Mouse (Mus musculus): ENCODE measurements around the gene Jsrp1. TPM values are rescaled to one million over a fixed set of nuclear protein-coding genes. Genes with fewer than 3 reads are reported as not detected.
"Not testable (repeated sequence)": the region's sequence is repeated elsewhere in the genome, so short reads cannot be mapped to it uniquely, and the experiment has no call there.

Jsrp1 gene
- polyA plus RNA-seq, 1 experiment from 2014 or later = 2.2 TPM

GRCm38 (mm10) chr10:80831136-80831535 is 17.8 kb upstream of the Jsrp1 start:
- WGBS = 3% methylated on average over 9 of the region's 9 CpGs
- Histone ChIP-seq H3K9me3 (peaks cover 14% of the 10 kb centered on the region), H3K4me3 (no peak overlapping the region), H3K27ac (no peak overlapping the region; the same call in 1 of the 2 replicates), H3K9ac (no peak overlapping the region), H3K4me2 (no peak overlapping the region), H3K27me3 (peaks cover 32% of the 10 kb centered on the region), H3K4me1 (peaks cover 38% of the 10 kb centered on the region), H3K36me3 (peaks cover 31% of the 10 kb centered on the region)
- ATAC-seq (ENCODE audit: insufficient number of reproducible peaks, insufficient read depth, low FRiP score, low TSS enrichment, low read depth) = no peak

GRCm38 (mm10) chr10:80829359-80830278 is 16.3 kb upstream of the Jsrp1 start:
- Histone ChIP-seq H3K27me3 (peaks cover 16% of the 10 kb centered on the region), H3K27ac (no peak overlapping the region), H3K36me3 (peaks cover 31% of the 10 kb centered on the region), H3K9me3 (peaks cover 5% of the 10 kb centered on the region; the same call in 1 of the 2 replicates), H3K4me2 (no peak overlapping the region), H3K4me3 (no peak overlapping the region), H3K4me1 (peaks cover 38% of the 10 kb centered on the region), H3K9ac (no peak overlapping the region)
- 69% methylated on average over 1 of the region's 1 CpGs for WGBS
- ATAC-seq (ENCODE audit: insufficient number of reproducible peaks, insufficient read depth, low FRiP score, low TSS enrichment, low read depth) = no peak

- peak overlapping the region; percentile 78 for H3K4me3 ChIP-seq
- H3K9ac ChIP-seq; H3K9me3 ChIP-seq; ATAC-seq (ENCODE audit: insufficient number of reproducible peaks, insufficient read depth, low FRiP score, low TSS enrichment, low read depth); H3K27ac ChIP-seq; H3K27me3 ChIP-seq: not testable (repeated sequence)
- peaks cover 38% of the 10 kb centered on the region for H3K4me1 ChIP-seq
- peaks cover 31% of the 10 kb centered on the region for H3K36me3 ChIP-seq
- H3K4me2 ChIP-seq = peak overlapping the region; percentile 99
- 82% methylated on average over 9 of the region's 9 CpGs for WGBS
Measured at GRCm38 (mm10) chr10:80828587-80828986, 15.3 kb upstream of the Jsrp1 start.

GRCm38 (mm10) chr10:80827870-80828420 is 14.6 kb upstream of the Jsrp1 start:
- H3K36me3 ChIP-seq = peaks cover 31% of the 10 kb centered on the region
- H3K9ac ChIP-seq = peak overlapping the region; percentile 95
- WGBS = 72% methylated on average over 10 of the region's 10 CpGs
- H3K27me3 ChIP-seq = no peaks in the 10 kb centered on the region
- peak overlapping the region; percentile 99 for H3K4me2 ChIP-seq
- no peak for ATAC-seq (ENCODE audit: insufficient number of reproducible peaks, insufficient read depth, low FRiP score, low TSS enrichment, low read depth)
- H3K9me3 ChIP-seq = no peaks in the 10 kb centered on the region
- peak overlapping the region; percentile 8; the same call in 1 of the 2 replicates for H3K27ac ChIP-seq
- H3K4me1 ChIP-seq = peaks cover 38% of the 10 kb centered on the region
- peak overlapping the region; percentile 78 for H3K4me3 ChIP-seq

- H3K4me1 ChIP-seq = peaks cover 38% of the 10 kb centered on the region
- H3K4me2 ChIP-seq = peak overlapping the region; percentile 99
- no peaks in the 10 kb centered on the region for H3K9me3 ChIP-seq
- no peak for ATAC-seq (ENCODE audit: insufficient number of reproducible peaks, insufficient read depth, low FRiP score, low TSS enrichment, low read depth)
- 7% methylated on average over 29 of the region's 29 CpGs for WGBS
- peak overlapping the region; percentile 86; the same call in 1 of the 2 replicates for H3K27ac ChIP-seq
- no peaks in the 10 kb centered on the region for H3K27me3 ChIP-seq
- H3K4me3 ChIP-seq = peak overlapping the region; percentile 78
- peaks cover 28% of the 10 kb centered on the region for H3K36me3 ChIP-seq
- H3K9ac ChIP-seq = peak overlapping the region; percentile 95
Measured at GRCm38 (mm10) chr10:80827063-80827869, 14.0 kb upstream of the Jsrp1 start.

- Histone ChIP-seq H3K4me1 (peaks cover 37% of the 10 kb centered on the region), H3K36me3 (peaks cover 27% of the 10 kb centered on the region), H3K27ac (peak within 1 kb of the TSS; percentile 86), H3K4me3 (peak within 1 kb of the TSS; percentile 78), H3K9me3 (no peaks in the 10 kb centered on the region), H3K4me2 (peak within 1 kb of the TSS; percentile 99), H3K27me3 (no peaks in the 10 kb centered on the region), H3K9ac (peak within 1 kb of the TSS; percentile 95)
- ATAC-seq (ENCODE audit: insufficient number of reproducible peaks, insufficient read depth, low FRiP score, low TSS enrichment, low read depth) = peak; percentile 97
- WGBS = under 1% methylated on average over 81 of the region's 82 CpGs
Measured at GRCm38 (mm10) chr10:80826151-80827062, 13.1 kb upstream of the Jsrp1 start, which contains the start of gene Oaz1. Gene Oaz1, plus strand, starts transcription at chr10:80826656.

- WGBS = 71% methylated on average over 2 of the region's 2 CpGs
- Histone ChIP-seq H3K27me3 (no peaks in the 10 kb centered on the region), H3K9ac (no peak overlapping the region), H3K4me3 (no peak overlapping the region), H3K4me2 (no peak overlapping the region), H3K36me3 (peaks cover 14% of the 10 kb centered on the region), H3K9me3 (no peaks in the 10 kb centered on the region), H3K27ac (no peak overlapping the region), H3K4me1 (peaks cover 21% of the 10 kb centered on the region)
- ATAC-seq (ENCODE audit: insufficient number of reproducible peaks, insufficient read depth, low FRiP score, low TSS enrichment, low read depth) = no peak
Measured at GRCm38 (mm10) chr10:80824827-80825226, 11.5 kb upstream of the Jsrp1 start.

GRCm38 (mm10) chr10:80823847-80824643 is 10.7 kb upstream of the Jsrp1 start:
- no peaks in the 10 kb centered on the region for H3K9me3 ChIP-seq
- no peak for ATAC-seq (ENCODE audit: insufficient number of reproducible peaks, insufficient read depth, low FRiP score, low TSS enrichment, low read depth)
- WGBS = 66% methylated on average over 8 of the region's 8 CpGs
- H3K4me3 ChIP-seq = no peak overlapping the region
- H3K9ac ChIP-seq = no peak overlapping the region
- H3K36me3 ChIP-seq = peaks cover 6% of the 10 kb centered on the region
- no peak overlapping the region for H3K4me2 ChIP-seq
- no peaks in the 10 kb centered on the region for H3K27me3 ChIP-seq
- H3K4me1 ChIP-seq = peaks cover 13% of the 10 kb centered on the region
- H3K27ac ChIP-seq = no peak overlapping the region

- no peak overlapping the region for H3K27ac ChIP-seq
- H3K9ac ChIP-seq = no peak overlapping the region
- peaks cover 10% of the 10 kb centered on the region for H3K4me1 ChIP-seq
- H3K9me3 ChIP-seq = no peaks in the 10 kb centered on the region
- H3K4me2 ChIP-seq = no peak overlapping the region
- no peak for ATAC-seq (ENCODE audit: insufficient number of reproducible peaks, insufficient read depth, low FRiP score, low TSS enrichment, low read depth)
- H3K4me3 ChIP-seq = no peak overlapping the region
- peaks cover 2% of the 10 kb centered on the region for H3K36me3 ChIP-seq
- no peaks in the 10 kb centered on the region for H3K27me3 ChIP-seq
- 82% methylated on average over 1 of the region's 1 CpGs for WGBS
Measured at GRCm38 (mm10) chr10:80823316-80823715, 10.0 kb upstream of the Jsrp1 start.

GRCm38 (mm10) chr10:80822528-80822927 is 9.2 kb upstream of the Jsrp1 start:
- Histone ChIP-seq H3K9ac (no peak overlapping the region), H3K4me2 (no peak overlapping the region), H3K9me3 (no peaks in the 10 kb centered on the region), H3K36me3 (no peaks in the 10 kb centered on the region), H3K27ac (no peak overlapping the region), H3K4me3 (no peak overlapping the region), H3K4me1 (peaks cover 2% of the 10 kb centered on the region), H3K27me3 (no peaks in the 10 kb centered on the region)
- no peak for ATAC-seq (ENCODE audit: insufficient number of reproducible peaks, insufficient read depth, low FRiP score, low TSS enrichment, low read depth)
- WGBS = 93% methylated on average over 5 of the region's 5 CpGs
